Mouse (Mus musculus) retina, postnatal 1 day (tissue): ENCODE measurements around the gene Zfp597.
"Not testable (repeated sequence)": the region's sequence is repeated elsewhere in the genome, so short reads cannot be mapped to it uniquely, and the experiment has no call there.

Experiments
- DNase-seq: peaks from one replicate; pipeline ENCODE4 v3.0.0-alpha.2; 2012

Zfp597 gene

GRCm38 (mm10) chr16:3854437-3855182 is 29.8 kb downstream of the Zfp597 start:
- no peak for DNase-seq

GRCm38 (mm10) chr16:3852586-3852985 is 31.8 kb downstream of the Zfp597 start:
- DNase-seq = no peak

GRCm38 (mm10) chr16:3851301-3851700 is 33.1 kb downstream of the Zfp597 start:
- not testable (repeated sequence) for DNase-seq

GRCm38 (mm10) chr16:3848416-3848815 is 35.9 kb downstream of the Zfp597 start:
- DNase-seq = no peak

GRCm38 (mm10) chr16:3847871-3848270 is 36.5 kb downstream of the Zfp597 start:
- DNase-seq = no peak

- peak; percentile 98 for DNase-seq
Observed at GRCm38 (mm10) chr16:3846711-3847518, 37.4 kb downstream of the Zfp597 start, which contains the start of gene Zfp174. Gene Zfp174, plus strand, starts transcription at chr16:3847268.

- no peak for DNase-seq
Observed at GRCm38 (mm10) chr16:3843796-3844195, 40.6 kb downstream of the Zfp597 start.

GRCm38 (mm10) chr16:3842989-3843388 is 41.4 kb downstream of the Zfp597 start:
- DNase-seq = peak; percentile 52

GRCm38 (mm10) chr16:3839157-3839885 is 45.0 kb downstream of the Zfp597 start:
- DNase-seq = peak; percentile 39

GRCm38 (mm10) chr16:3835461-3835860 is 48.9 kb downstream of the Zfp597 start:
- DNase-seq = no peak

GRCm38 (mm10) chr16:3830588-3831109 is 53.7 kb downstream of the Zfp597 start, which contains the start of gene Olfr15:
Gene Olfr15, plus strand, starts transcription at chr16:3830878.
- DNase-seq = peak; percentile 17

GRCm38 (mm10) chr16:3829727-3830126 is 54.6 kb downstream of the Zfp597 start:
- DNase-seq = no peak

GRCm38 (mm10) chr16:3828021-3828420 is 56.3 kb downstream of the Zfp597 start:
- no peak for DNase-seq

- no peak for DNase-seq
Observed at GRCm38 (mm10) chr16:3820202-3820601, 64.2 kb downstream of the Zfp597 start.

- DNase-seq = not testable (repeated sequence)
Observed at GRCm38 (mm10) chr16:3814667-3815066, 69.7 kb downstream of the Zfp597 start.
